In genomic region chr3:141465104-141465705, GRCm38 (mm10) we compare ENCODE assay signal across 8 mouse cellular contexts. TPM values are rescaled to one million over a fixed set of nuclear protein-coding genes. Genes with fewer than 3 reads are reported as not detected.
DNase-seq lines count a peak whose midpoint lies in the region; ATAC-seq and TF ChIP-seq lines count a peak whose summit lies in the region.

Gene Unc5c, plus strand, starts transcription at chr3:141465216.

- H3K27me3 ChIP-seq in embryonic facial prominence, embryonic 14.5 days (replicated peaks; ENCODE audit: control insufficient read depth, insufficient read depth, low read length) = peaks cover 9% of the 10 kb centered on the region; the same call in 1 of the 2 replicates
- H3K27me3 ChIP-seq in heart, embryonic 10.5 days (ENCODE audit: insufficient read depth, poor library complexity, severe bottlenecking) = peaks cover 21% of the 10 kb centered on the region
- H3K27me3 ChIP-seq in limb, embryonic 15.5 days = peaks cover 21% of the 10 kb centered on the region
- H3K27me3 ChIP-seq in midbrain, embryonic 14.5 days (ENCODE audit: control insufficient read depth, insufficient read depth, low read length) = 0 out of 2 replicates have a peak, but pooled peaks cover 3% of the 10 kb centered on the region
- no peaks in the 10 kb centered on the region; the same call in 1 of the 2 replicates for H3K27me3 ChIP-seq in stomach, postnatal 0 days (ENCODE audit: control insufficient read depth, insufficient read depth, low read length)

- TF ChIP-seq EP300 in stomach, postnatal 0 days (optimal IDR thresholded peaks at IDR 0.05) = no peak

- peak; percentile 42; the same call in 1 of the 2 replicates for TF ChIP-seq CTCF in stomach, postnatal 0 days (IDR thresholded peaks at IDR 0.05; ENCODE audit: low read depth)

- no peaks in the 10 kb centered on the region for H3K9me3 ChIP-seq in embryonic facial prominence, embryonic 14.5 days (ENCODE audit: control insufficient read depth, low read length)
- H3K9me3 ChIP-seq in heart, embryonic 10.5 days = no peaks in the 10 kb centered on the region
- no peaks in the 10 kb centered on the region for H3K9me3 ChIP-seq in limb, embryonic 15.5 days
- no peaks in the 10 kb centered on the region for H3K9me3 ChIP-seq in midbrain, embryonic 14.5 days (ENCODE audit: control insufficient read depth, low read length)
- no peaks in the 10 kb centered on the region for H3K9me3 ChIP-seq in stomach, postnatal 0 days (ENCODE audit: control insufficient read depth, low read length)

- H3K4me2 ChIP-seq in embryonic facial prominence, embryonic 14.5 days (ENCODE audit: low read depth, low read length) = peak within 1 kb of the TSS; percentile 87
- H3K4me2 ChIP-seq in limb, embryonic 15.5 days = peak within 1 kb of the TSS; percentile 92
- peak within 1 kb of the TSS; percentile 86 for H3K4me2 ChIP-seq in midbrain, embryonic 14.5 days (ENCODE audit: low read length)
- H3K4me2 ChIP-seq in stomach, postnatal 0 days (replicated peaks; ENCODE audit: low read depth) = peak within 1 kb of the TSS; percentile 95

- H3K4me3 ChIP-seq in embryonic facial prominence, embryonic 14.5 days (ENCODE audit: low read depth, low read length) = peak within 1 kb of the TSS; percentile 72
- H3K4me3 ChIP-seq in heart, embryonic 10.5 days = peak within 1 kb of the TSS; percentile 78
- H3K4me3 ChIP-seq in limb, embryonic 15.5 days = peak within 1 kb of the TSS; percentile 58
- peak within 1 kb of the TSS; percentile 78 for H3K4me3 ChIP-seq in midbrain, embryonic 14.5 days (replicated peaks; ENCODE audit: low read depth, low read length)
- peak within 1 kb of the TSS; percentile 66 for H3K4me3 ChIP-seq in stomach, postnatal 0 days (ENCODE audit: low read depth, low read length)

- peak within 1 kb of the TSS; percentile 79 for H3K9ac ChIP-seq in embryonic facial prominence, embryonic 14.5 days (ENCODE audit: low read depth, low read length)
- peak within 1 kb of the TSS; percentile 47 for H3K9ac ChIP-seq in limb, embryonic 15.5 days
- H3K9ac ChIP-seq in midbrain, embryonic 14.5 days (replicated peaks; ENCODE audit: low read length) = peak within 1 kb of the TSS; percentile 84
- H3K9ac ChIP-seq in stomach, postnatal 0 days (ENCODE audit: low read length) = peak within 1 kb of the TSS; percentile 54

- H3K27ac ChIP-seq in embryonic facial prominence, embryonic 14.5 days (replicated peaks; ENCODE audit: low read depth, low read length) = peak within 1 kb of the TSS; percentile 83
- peak within 1 kb of the TSS; percentile 90 for H3K27ac ChIP-seq in heart, embryonic 10.5 days
- peak within 1 kb of the TSS; percentile 83 for H3K27ac ChIP-seq in limb, embryonic 15.5 days
- H3K27ac ChIP-seq in midbrain, embryonic 14.5 days (replicated peaks; ENCODE audit: low read depth, low read length) = peak within 1 kb of the TSS; percentile 94
- H3K27ac ChIP-seq in stomach, postnatal 0 days (replicated peaks) = no peak within 1 kb of the TSS; the same call in 1 of the 2 replicates

- WGBS in embryonic facial prominence, embryonic 14.5 days = under 1% methylated on average over 33 of the region's 61 CpGs
- WGBS in heart, embryonic 10.5 days = under 1% methylated on average over 51 of the region's 61 CpGs
- WGBS in limb, embryonic 15.5 days = under 1% methylated on average over 61 of the region's 61 CpGs
- WGBS in midbrain, embryonic 14.5 days = under 1% methylated on average over 58 of the region's 61 CpGs
- 1% methylated on average over 49 of the region's 61 CpGs for WGBS in stomach, postnatal 0 days

- H3K36me3 ChIP-seq in embryonic facial prominence, embryonic 14.5 days (ENCODE audit: control insufficient read depth, insufficient read depth, low read length) = no peaks in the 10 kb centered on the region
- no peaks in the 10 kb centered on the region for H3K36me3 ChIP-seq in heart, embryonic 10.5 days
- no peaks in the 10 kb centered on the region for H3K36me3 ChIP-seq in limb, embryonic 15.5 days
- no peaks in the 10 kb centered on the region for H3K36me3 ChIP-seq in midbrain, embryonic 14.5 days (ENCODE audit: control insufficient read depth, insufficient read depth, low read length)
- no peaks in the 10 kb centered on the region for H3K36me3 ChIP-seq in stomach, postnatal 0 days (ENCODE audit: control insufficient read depth, insufficient read depth, low read length)

- H3K4me1 ChIP-seq in embryonic facial prominence, embryonic 14.5 days (ENCODE audit: control insufficient read depth, insufficient read depth, low read length) = 0 out of 2 replicates have a peak, but pooled peaks cover 9% of the 10 kb centered on the region
- peaks cover 29% of the 10 kb centered on the region for H3K4me1 ChIP-seq in heart, embryonic 10.5 days
- peaks cover 25% of the 10 kb centered on the region for H3K4me1 ChIP-seq in limb, embryonic 15.5 days
- peaks cover 15% of the 10 kb centered on the region; the same call in 1 of the 2 replicates for H3K4me1 ChIP-seq in midbrain, embryonic 14.5 days (ENCODE audit: control insufficient read depth, insufficient read depth, low read length)
- no peaks in the 10 kb centered on the region for H3K4me1 ChIP-seq in stomach, postnatal 0 days (replicated peaks; ENCODE audit: control insufficient read depth, insufficient read depth)

- DNase-seq in 3T3-L1 (ENCODE audit: low read depth, low spot score) = peak; percentile 57
- DNase-seq in adrenal gland, postnatal 36 days = peak; percentile 73 to 75
- peak; percentile 89 for DNase-seq in embryonic facial prominence, embryonic 14.5 days (ENCODE audit: low spot score)
- peak; percentile 91 for DNase-seq in heart, embryonic 10.5 days (ENCODE audit: low spot score)
- peak; percentile 85 for DNase-seq in kidney, adult 9 months
- peak; percentile 86 for DNase-seq in midbrain, embryonic 14.5 days
- DNase-seq in stomach, postnatal 0 days (ENCODE audit: low spot score) = peak; percentile 41

- peak; percentile 90 for ATAC-seq in embryonic facial prominence, embryonic 14.5 days (ENCODE audit: low read depth)
- ATAC-seq in limb, embryonic 15.5 days (ENCODE audit: insufficient number of reproducible peaks, low FRiP score, low TSS enrichment, low read depth) = peak; percentile 88
- peak; percentile 87 for ATAC-seq in midbrain, embryonic 14.5 days (ENCODE audit: low FRiP score, low TSS enrichment)
- ATAC-seq in stomach, postnatal 0 days (ENCODE audit: low FRiP score, low TSS enrichment) = peak; percentile 78

RNA-seq across cellular contexts. Expression of gene Unc5c, which starts in this region (rescaled TPM):
- 1 to 10 TPM; 3.3 to 3.9 TPM for total RNA-seq in adrenal gland, postnatal 36 days (2021)
- polyA plus RNA-seq in embryonic facial prominence, embryonic 14.5 days (2014; fragmentation: Nextera tagmentation; extraction: Ambion mirVana) = 7.5 and 9.7 TPM in 2 replicates
- 5.2 and 9.3 TPM in 2 replicates for polyA plus RNA-seq in heart, embryonic 10.5 days (2016; fragmentation: Nextera tagmentation; extraction: Ambion mirVana)
- polyA plus RNA-seq in limb, embryonic 15.5 days (2015; fragmentation: Nextera tagmentation; extraction: Ambion mirVana) = 7.0 and 7.8 TPM in 2 replicates
- 15.1 and 18.1 TPM in 2 replicates for polyA plus RNA-seq in midbrain, embryonic 14.5 days (2014; fragmentation: Nextera tagmentation; extraction: Ambion mirVana)
- polyA plus RNA-seq in stomach, postnatal 0 days (2015; fragmentation: Nextera tagmentation; extraction: Ambion mirVana) = 1.2 and 2.0 TPM in 2 replicates

Comparison
In these comparisons a context has a peak if more than half of its experiments do, and no peak if none do; other contexts are left out.
1. DNase-seq: peak in every context shown above with its lines; median percentile 91 in heart, embryonic 10.5 days; 89 in embryonic facial prominence, embryonic 14.5 days; 86 in midbrain, embryonic 14.5 days; 85 in kidney, adult 9 months; 74 in adrenal gland, postnatal 36 days; 57 in 3T3-L1; 41 in stomach, postnatal 0 days.